Mouse (Mus musculus) bone marrow, adult 2 months (tissue): ENCODE measurements at regions not wholly inside any gene's neighbourhood (a gene's known extent, or its start where the extent isn't known, plus 50 kb on each side); places are given as distances from the start of the nearest gene placed in this dataset.

Experiments
- CTCF ChIP-seq: fragments of 200-500 bp; IDR thresholded peaks from 2 replicates; pipeline ENCODE4 v1.5.1; 2011; ENCODE audit warnings: low read length, control low read depth; ENCODE audit not compliant: control insufficient read depth, insufficient read depth
- POLR2A ChIP-seq: fragments of 200-500 bp; IDR thresholded peaks from 2 replicates; pipeline ENCODE4 v1.6.1; 2011; ENCODE audit warnings: low read depth, mild to moderate bottlenecking, control low read depth, low read length, borderline replicate concordance; ENCODE audit not compliant: control insufficient read depth

DNA sequence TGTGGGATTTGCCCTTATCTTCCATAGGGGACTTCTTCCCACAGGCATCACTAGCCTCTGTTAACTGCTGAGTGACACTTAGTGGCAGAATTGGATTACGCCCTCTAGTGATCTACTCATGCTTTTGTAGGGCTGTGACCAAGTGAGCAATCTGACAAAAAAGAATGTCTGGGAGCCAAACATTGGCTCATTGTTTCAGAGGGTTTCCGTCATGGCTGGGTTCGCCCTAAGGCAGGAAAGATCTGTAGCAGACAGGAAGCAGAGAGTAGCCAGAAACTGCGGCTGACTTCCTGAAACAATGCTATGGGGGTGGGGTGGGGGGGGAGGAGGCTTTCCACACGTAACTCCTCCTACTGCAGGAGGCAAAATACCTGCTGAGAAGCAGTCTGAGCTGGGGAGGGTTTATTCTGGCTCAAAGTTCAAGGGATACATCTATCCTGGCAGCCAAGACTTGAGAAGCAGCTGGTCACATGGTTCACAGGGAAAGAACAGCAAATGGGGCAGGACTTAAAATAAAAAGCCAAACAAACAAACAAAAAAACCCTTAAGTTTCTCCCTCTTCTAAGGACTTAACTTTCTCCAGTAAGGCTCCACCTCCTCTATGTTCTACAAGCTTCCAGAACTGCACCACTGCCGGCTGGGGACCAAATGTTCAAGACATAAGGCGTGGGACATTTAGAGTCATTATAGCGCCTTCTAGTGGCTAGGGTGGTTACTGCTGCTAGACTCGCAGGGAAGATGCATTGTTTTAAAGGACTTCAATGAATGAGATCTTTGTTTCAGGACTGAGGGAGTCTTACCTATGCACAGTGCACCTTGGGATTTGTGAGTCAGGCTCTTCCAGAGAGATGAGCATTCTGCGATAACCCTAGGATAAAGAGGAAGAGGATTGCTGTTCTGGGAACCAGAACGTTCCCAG is 281.8 kb upstream of the Eef2kmt start:
- 0 out of 2 replicates have a peak, but pooled peaks have one; percentile 4 for TF ChIP-seq CTCF
- no peak for TF ChIP-seq POLR2A
